Comparison of ENCODE assay signal across 8 mouse cellular contexts in genomic region chr5:125056696-125057554, GRCm38 (mm10). TPM values are rescaled to one million over a fixed set of nuclear protein-coding genes. Genes with fewer than 3 reads are reported as not detected.
A peak's percentile ranks its signal among the peaks of the same experiment; 100 is the strongest.
DNase-seq lines count a peak whose midpoint lies in the region; ATAC-seq lines count a peak whose summit lies in the region.

No protein-coding gene starts in this region.

- peak overlapping the region; percentile 84 for H3K27ac ChIP-seq in intestine, embryonic 15.5 days
- H3K27ac ChIP-seq in liver, embryonic 15.5 days (replicated peaks) = no peak overlapping the region
- peak overlapping the region; percentile 67; the same call in 1 of the 2 replicates for H3K27ac ChIP-seq in neural tube, embryonic 14.5 days (ENCODE audit: low read depth, low read length)

- no peak overlapping the region for H3K9ac ChIP-seq in intestine, embryonic 15.5 days
- H3K9ac ChIP-seq in liver, embryonic 15.5 days = no peak overlapping the region
- peak overlapping the region; percentile 32 for H3K9ac ChIP-seq in neural tube, embryonic 14.5 days (replicated peaks; ENCODE audit: low read depth, low read length)

- H3K27me3 ChIP-seq in intestine, embryonic 15.5 days (replicated peaks) = no peaks in the 10 kb centered on the region
- H3K27me3 ChIP-seq in liver, embryonic 15.5 days = peaks cover 39% of the 10 kb centered on the region
- no peaks in the 10 kb centered on the region for H3K27me3 ChIP-seq in neural tube, embryonic 14.5 days (ENCODE audit: control insufficient read depth, insufficient read depth, low read length)

- peak overlapping the region; percentile 54 for H3K4me2 ChIP-seq in intestine, embryonic 15.5 days (replicated peaks)
- peak overlapping the region; percentile 58 for H3K4me2 ChIP-seq in liver, embryonic 15.5 days
- H3K4me2 ChIP-seq in neural tube, embryonic 14.5 days (ENCODE audit: low read depth, low read length) = peak overlapping the region; percentile 40; the same call in 1 of the 2 replicates

- H3K4me1 ChIP-seq in intestine, embryonic 15.5 days (replicated peaks) = peaks cover 52% of the 10 kb centered on the region
- peaks cover 77% of the 10 kb centered on the region for H3K4me1 ChIP-seq in liver, embryonic 15.5 days (replicated peaks)
- peaks cover 43% of the 10 kb centered on the region for H3K4me1 ChIP-seq in neural tube, embryonic 14.5 days (ENCODE audit: control insufficient read depth, insufficient read depth, low read length)

- peak overlapping the region; percentile 20 for H3K4me3 ChIP-seq in intestine, embryonic 15.5 days (replicated peaks)
- peak overlapping the region; percentile 43 for H3K4me3 ChIP-seq in liver, embryonic 15.5 days (replicated peaks)
- no peak overlapping the region for H3K4me3 ChIP-seq in neural tube, embryonic 14.5 days (ENCODE audit: low read depth, low read length)

- peak; percentile 70 for DNase-seq in Muller cell, postnatal 12 days (ENCODE audit: inconsistent ontology term)
- peak; percentile 49 for DNase-seq in brain, adult 2 months (ENCODE audit: low read depth, low spot score)
- DNase-seq in gastrocnemius, postnatal 36 days = peak; percentile 69 to 75
- DNase-seq in spleen, postnatal 4 days (ENCODE audit: low spot score in 2 of 2) = no peak
- DNase-seq in cerebellum, adult 9-10 months = no peak

- intact Hi-C loops in gastrocnemius, postnatal 36 days (cut with DNase I) = no loop called here

- WGBS in intestine, embryonic 15.5 days = 18% methylated on average over 19 of the region's 19 CpGs
- 23% methylated on average over 19 of the region's 19 CpGs for WGBS in liver, embryonic 15.5 days (ENCODE audit: insufficient replicate concordance)
- WGBS in neural tube, embryonic 14.5 days = 4% methylated on average over 19 of the region's 19 CpGs

- peak; percentile 40 for ATAC-seq in intestine, embryonic 15.5 days
- ATAC-seq in liver, embryonic 15.5 days (ENCODE audit: insufficient read depth) = no peak
- ATAC-seq in neural tube, embryonic 14.5 days (ENCODE audit: low read depth) = 0 out of 2 replicates have a peak, but pooled peaks have one; percentile 17

- peaks cover 9% of the 10 kb centered on the region; the same call in 1 of the 2 replicates for H3K36me3 ChIP-seq in intestine, embryonic 15.5 days
- H3K36me3 ChIP-seq in liver, embryonic 15.5 days (replicated peaks) = peaks cover 3% of the 10 kb centered on the region; the same call in 1 of the 2 replicates
- H3K36me3 ChIP-seq in neural tube, embryonic 14.5 days (ENCODE audit: control insufficient read depth, insufficient read depth, low read length) = no peaks in the 10 kb centered on the region; the same call in 1 of the 2 replicates

- no peaks in the 10 kb centered on the region for H3K9me3 ChIP-seq in intestine, embryonic 15.5 days
- H3K9me3 ChIP-seq in liver, embryonic 15.5 days (replicated peaks) = no peaks in the 10 kb centered on the region
- H3K9me3 ChIP-seq in neural tube, embryonic 14.5 days (ENCODE audit: control insufficient read depth, low read length) = no peaks in the 10 kb centered on the region

RNA-seq across cellular contexts. Expression of gene Rflna, which starts 53.9 kb away (rescaled TPM):
- under 1 TPM in 1 of 2 experiments, not detected in 1; 0.15 TPM for total RNA-seq in gastrocnemius, postnatal 36 days (2021)
- 2.0 and 2.2 TPM in 2 replicates for polyA plus RNA-seq in intestine, embryonic 15.5 days (2015; fragmentation: Nextera tagmentation; extraction: Ambion mirVana)
- 0.20 and 0.22 TPM in 2 replicates for polyA plus RNA-seq in liver, embryonic 15.5 days (2015; fragmentation: Nextera tagmentation; extraction: Ambion mirVana)
- 5.6 and 6.4 TPM in 2 replicates for polyA plus RNA-seq in neural tube, embryonic 14.5 days (2014; fragmentation: Nextera tagmentation; extraction: Ambion mirVana)

Comparison
In these comparisons a context has a peak if more than half of its experiments do, and no peak if none do; other contexts are left out.
1. DNase-seq: peak in Muller cell, postnatal 12 days (single experiment), brain, adult 2 months (single experiment) and gastrocnemius, postnatal 36 days (2 of 2); none in spleen, postnatal 4 days (0 of 2) and cerebellum, adult 9-10 months (single experiment).
2. Peak in every context shown above with its lines, with median percentiles within 50 percentile points of each other: H3K4me2 ChIP-seq.